Mouse (Mus musculus) natural killer cell, adult 2 months (primary cell): ENCODE measurements around the gene Arvcf.

Experiments used
- DNase-seq, 2 experiments: peaks; one replicate each; pipeline ENCODE4 v3.0.0; 2022; ENCODE audit warnings: low spot score in 2 of 2

Arvcf gene

DNA sequence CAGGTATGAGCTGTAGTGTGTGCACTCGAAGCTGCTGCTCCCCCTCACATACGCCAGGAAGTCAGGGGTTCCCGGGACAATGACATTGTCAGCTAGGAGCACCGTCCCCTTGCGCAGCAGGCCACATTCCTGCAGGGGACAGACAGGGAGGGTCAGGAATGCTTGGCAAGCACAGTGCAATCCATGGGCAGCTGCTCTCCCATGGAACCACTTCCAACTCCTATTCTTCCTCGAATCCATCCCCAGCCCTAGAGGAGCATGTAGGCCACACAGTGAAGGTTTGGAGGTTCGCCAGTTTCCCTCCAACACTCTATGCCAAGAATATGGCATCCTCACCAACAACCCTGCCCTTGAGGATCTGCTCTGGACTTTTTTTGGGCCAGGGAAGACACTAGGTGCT is 59.9 kb downstream of the Arvcf start:
- no peak for DNase-seq

DNA sequence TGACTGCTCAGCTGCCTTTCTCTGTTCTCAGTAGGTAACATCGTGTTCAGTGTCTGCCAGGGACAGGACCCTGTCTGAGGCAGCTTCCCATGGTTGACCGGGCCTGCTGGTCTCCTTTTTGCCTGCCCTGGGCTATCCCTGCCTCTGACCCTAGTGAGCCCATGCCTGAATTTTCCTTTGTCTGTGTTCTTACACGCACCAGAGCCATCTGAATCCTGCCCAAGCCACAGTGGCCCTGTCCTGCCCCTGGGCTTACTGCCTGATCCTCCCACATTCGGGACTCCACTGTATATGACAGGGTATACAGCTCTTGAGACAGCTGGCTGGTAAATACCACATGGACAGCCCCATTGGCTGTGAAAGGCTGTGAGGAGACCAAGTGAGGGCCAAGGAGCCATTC is 61.8 kb downstream of the Arvcf start:
- DNase-seq: no peak

DNA sequence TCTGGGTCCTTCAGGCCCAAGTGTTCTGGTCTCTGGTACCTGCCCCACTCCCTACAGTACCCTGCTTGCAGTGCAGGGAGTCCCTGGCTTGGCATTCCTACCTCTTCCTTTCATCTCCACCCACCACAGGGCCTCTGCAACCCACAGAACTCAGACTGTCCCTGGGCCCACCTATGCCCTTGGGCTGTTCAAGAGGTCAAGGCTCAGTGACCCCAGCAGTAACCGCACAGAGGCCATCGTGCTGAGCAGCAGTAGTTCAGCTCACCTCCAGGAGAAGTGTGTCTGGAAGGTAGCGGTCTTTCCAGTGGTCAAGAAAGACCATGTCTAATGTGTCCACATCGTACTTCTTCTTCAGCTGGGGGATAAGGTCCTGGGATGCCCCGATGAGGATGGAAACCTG is 62.4 kb downstream of the Arvcf start:
- DNase-seq: no peak

DNA sequence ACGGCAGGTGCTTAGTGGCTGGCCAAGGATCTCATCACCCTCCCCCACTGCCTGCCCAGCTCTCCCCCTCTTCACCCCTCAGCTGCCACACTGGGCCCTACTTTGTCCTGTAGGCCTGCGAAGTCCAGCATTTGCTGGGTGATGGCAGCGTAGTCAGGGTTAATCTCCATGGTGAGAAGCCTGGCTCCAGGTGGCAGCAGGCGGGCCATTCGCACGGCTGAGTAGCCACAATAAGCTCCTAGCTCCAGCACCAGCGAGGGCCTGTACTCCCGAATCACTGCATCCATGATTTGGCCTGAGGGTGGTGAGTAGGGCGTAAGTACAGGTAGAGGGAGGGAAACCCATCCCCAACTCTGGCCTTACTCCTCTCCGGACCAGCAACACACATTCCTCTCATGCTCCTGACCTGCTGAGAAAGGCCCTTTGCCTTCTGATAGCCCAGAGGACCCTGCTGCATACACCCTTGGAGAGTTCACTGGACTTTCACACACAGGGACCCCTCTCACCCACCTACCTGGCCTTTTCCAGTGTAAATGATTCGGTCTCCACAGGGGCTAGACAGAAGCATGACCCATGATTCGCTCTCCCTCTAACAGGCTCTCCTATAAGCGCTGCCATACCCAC is 63.2 kb downstream of the Arvcf start:
- no peak for DNase-seq

DNA sequence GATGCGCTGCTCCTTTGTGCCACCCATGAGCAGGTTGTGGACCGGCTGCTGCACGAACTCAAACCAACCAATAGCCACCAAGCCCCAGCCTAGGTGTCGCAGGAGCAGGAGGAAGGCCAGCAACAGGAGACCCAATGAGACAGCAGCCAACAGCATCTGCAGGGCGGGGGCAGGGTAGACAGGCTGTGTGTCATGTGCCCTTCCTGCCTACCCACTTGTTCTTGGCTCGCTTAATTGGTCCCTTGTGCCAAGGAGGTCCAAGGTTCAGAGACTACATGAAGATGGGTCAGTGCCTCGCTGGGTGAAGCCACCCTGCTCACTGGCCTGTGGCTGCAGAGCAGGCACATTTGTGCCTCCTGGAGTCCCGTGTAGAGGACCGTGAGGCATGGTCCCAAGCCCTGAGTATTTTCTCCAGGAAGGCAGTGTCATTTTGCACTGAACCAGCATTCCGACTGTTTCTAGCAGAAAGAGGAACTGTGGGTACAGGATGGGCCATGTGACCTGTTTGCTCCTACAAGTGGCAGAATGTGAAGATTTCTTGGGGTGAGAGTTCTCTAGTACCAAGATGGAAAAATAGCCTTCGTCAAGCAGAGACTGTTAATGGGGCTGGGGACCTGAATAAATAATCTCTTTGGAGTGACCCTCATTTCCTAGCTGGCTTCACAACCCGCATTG is 64.0 kb downstream of the Arvcf start:
- DNase-seq: no peak

DNA sequence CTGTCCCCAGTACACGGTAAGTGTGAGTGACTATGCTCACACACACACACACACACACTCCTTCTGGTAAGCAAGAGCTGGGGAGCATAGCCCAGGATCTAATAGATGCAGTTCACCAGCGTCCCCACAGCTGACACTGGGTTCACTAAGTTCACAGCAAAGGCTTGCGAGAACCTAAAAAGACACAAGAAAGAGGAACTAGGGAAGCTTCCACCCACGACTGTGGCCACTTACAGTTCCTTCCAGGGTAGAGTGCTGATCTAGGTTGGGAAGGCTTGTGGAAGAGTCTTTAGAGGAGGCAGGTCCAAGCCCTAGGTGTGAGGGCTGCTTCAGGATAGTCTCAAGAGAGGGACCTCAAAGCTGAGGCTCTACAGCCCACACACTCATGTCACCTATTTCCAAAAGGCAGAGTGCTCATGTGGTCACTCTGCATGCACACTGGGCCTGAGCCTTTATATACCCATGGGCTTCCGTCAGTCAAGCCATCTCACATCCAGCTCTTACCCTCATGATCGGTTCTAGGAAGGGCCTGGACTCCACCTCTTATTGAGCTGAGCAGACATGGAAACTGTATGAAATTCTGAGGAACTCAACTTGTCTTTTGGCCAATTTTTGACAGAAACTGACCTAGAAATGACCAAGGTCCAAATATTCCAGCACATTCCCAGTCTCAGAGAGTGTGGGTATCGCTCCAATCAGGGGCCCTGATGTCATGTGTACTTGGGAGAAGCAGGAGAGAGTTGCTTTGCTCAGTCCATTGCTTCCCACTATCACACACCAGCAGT is 65.2 kb downstream of the Arvcf start:
- DNase-seq: peak in 1 of 2 experiments; percentile 20

DNA sequence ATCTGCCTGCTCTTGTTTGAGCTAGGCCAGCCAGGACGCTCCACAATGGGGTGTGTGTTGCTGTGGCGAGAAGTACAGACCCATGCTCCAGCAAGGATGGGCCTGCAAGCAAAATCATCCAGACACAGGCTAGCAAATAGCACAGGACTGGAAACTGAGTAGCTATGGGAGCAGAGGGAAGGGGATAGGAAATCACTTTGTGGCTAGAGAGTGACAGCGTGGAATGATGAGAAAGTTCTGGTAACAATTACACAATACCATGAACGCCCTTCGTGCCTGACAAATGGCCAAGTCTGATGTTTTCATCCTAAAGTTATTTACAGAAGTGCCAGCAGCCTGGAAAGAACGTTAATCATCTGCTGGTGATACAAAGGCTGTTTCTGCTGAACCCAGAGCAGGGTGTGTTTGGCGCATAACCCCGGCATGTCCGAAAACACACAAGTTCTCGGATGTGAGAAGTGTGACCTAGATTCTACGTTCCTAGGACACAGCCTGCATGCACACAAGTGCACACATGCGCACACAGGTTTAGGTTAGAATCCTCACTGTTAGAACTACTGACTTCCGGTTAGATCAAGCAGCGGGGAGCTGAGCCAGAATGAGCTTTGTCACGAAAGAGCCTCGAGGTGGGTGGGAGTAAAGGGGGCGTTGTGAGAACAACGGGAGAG is 68.2 kb downstream of the Arvcf start:
- DNase-seq: no peak

DNA sequence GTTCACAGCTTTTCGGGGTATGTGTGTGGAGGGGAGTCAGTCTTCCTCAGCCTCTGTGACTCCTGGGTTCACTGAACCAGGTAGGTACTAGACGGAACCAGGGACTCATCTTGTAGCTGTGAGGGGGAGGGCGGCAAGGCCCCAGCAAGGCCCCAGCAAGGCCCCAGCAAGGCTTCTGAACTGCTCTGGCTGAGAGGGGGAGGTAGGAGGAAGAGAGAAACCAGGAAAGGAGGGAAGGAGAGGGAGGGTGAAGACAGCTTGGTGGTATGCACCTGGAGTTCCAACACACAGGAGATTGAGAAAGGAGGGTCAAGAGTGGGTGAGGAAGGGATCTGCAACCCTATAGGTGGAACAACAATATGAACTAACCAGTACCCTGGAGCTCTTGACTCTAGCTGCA is 68.9 kb downstream of the Arvcf start:
- no peak for DNase-seq

DNA sequence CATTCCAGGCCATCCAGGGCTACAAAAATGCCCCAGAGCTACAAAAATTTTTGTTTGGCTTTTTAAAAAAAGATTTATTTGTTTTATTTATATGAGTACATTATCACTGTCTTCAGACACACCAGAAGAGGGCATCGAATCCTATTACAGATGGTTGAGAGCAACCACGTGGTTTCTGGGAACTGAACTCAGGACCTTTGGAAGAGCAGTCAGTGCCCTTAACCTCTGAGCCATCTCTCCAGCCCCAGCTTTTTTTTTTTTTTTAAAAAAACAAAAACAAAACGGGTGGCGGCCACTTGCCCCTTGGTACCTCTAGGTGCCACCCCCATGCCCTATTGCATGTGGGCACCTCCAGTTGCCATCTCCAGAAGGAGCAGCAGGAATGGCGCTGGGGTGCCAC is 69.5 kb downstream of the Arvcf start:
- no peak for DNase-seq

DNA sequence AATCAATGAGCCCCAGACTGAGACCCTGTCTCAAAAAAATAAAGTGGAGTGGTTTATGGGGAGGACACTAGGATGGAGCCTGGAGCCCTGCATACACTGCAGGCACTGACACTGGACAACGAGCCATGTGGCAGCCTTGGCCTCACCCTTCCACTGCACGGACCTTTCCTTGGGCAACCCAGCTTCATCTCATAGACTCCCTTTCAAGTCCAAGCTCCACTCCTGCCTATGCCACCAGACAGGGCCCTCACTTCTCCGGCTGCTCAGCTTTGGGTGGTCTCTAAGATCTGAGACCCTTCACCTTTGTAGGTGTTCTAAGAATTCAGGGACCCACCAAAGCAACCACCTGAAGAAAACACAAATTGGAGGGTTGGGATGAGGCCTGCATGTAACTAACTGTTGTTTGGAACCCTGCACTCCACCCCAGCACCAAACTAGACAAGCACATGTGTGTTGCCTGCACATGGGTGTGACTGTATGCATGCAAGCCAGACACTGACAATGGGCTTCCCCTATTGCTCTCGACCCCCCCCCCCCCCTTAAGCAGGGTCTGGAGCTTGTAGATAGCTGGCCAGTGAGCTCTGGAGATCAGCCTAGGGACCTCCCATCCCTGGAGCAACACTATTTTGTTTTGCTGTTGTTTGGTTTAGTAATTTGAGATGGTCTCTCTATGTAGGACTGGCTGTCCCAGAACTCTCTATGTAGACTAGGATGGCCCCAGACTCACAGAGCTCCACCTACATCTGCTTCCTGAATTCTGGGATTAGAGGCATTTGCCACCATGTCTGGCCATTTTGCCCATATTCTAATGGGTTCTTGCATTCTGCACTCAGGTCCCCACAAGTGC is 71.0 kb downstream of the Arvcf start:
- no peak for DNase-seq

DNA sequence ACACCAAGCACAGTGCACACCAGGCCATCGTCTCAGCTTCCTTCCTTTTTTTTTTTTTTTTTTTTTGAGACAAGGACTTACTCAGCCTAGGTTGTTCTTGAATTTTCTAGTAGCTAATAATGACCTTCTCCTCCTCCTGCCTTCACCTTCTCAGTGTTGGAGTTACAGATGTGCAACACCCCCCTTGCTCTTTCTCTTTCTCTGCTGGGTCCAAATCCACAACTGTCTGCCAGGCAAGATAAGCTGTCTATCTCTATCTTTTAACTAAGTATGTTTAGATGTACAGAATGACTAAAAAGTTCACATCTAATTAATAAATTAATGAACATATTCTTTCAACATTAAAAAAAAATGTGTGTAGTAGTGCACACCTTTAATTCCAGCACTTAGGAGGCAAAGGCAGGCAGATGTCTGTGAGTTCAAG is 71.6 kb downstream of the Arvcf start:
- no peak for DNase-seq

DNA sequence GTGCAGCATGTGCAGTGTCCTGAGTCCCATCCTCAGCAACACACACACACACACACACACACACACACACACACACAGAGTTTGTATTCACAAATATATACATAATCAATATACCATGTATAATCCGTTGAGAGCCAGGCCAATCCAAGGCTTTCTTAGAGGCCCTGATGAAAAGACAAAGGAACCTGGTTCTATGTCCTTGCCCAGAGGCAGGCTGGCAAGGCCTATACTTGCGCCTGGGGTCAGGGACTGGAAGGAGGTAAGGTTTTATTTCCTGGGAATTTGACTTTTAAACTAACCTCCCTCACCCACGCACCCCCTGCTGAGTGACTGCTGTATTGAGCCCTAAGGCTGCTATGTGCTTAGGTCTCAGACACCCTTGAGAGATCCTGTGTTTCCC is 72.6 kb downstream of the Arvcf start:
- no peak for DNase-seq

DNA sequence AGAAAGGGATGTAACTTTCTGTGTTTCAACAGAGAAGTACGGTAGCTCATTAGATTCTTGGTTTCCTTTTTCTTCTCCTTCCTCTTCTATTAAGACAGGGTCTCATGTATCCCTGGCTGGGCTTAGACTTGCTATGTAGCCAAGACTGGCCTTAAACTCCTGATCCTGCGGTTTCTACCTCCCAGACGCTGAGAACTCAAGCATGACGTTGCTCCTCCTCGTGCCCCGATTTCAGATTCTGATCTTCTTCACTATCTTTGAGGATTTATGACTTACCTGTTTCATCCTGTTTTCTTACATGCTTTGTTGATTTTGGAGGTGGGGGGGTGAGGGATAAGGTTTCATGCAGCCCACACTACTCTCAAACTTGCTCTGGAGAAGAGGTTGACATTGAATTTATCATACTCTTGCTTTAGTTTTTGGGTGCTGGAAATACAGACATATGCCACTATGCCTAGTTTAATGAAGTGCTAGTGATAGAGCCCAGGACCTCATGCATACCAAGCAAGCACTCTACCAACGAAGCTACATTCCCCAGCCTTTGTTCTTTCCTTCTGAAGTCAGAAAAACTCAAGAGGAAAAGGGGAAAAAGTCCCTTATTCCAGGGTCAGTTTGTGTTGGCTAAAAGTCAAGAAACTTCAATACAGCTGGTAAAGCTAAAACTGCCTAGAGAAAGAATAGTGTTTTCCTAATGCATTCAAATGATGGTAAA is 75.4 kb downstream of the Arvcf start:
- DNase-seq: no peak

DNA sequence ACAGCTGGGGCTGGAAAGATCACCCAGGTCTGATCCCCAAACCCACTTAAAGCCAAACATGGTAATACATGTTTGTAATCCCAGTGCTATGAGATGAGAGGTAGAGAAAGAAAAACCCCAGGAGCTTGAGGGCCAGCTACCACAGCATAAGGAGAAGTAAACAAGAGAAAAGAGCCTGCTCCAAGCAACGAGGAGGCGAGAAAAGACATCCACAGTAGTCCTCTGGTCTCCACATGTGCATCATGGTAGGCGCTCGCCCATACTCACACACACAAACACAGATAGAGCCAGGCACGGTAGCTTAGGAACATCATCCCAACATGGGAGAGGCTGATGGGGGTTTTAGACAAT is 75.9 kb downstream of the Arvcf start:
- no peak for DNase-seq

DNA sequence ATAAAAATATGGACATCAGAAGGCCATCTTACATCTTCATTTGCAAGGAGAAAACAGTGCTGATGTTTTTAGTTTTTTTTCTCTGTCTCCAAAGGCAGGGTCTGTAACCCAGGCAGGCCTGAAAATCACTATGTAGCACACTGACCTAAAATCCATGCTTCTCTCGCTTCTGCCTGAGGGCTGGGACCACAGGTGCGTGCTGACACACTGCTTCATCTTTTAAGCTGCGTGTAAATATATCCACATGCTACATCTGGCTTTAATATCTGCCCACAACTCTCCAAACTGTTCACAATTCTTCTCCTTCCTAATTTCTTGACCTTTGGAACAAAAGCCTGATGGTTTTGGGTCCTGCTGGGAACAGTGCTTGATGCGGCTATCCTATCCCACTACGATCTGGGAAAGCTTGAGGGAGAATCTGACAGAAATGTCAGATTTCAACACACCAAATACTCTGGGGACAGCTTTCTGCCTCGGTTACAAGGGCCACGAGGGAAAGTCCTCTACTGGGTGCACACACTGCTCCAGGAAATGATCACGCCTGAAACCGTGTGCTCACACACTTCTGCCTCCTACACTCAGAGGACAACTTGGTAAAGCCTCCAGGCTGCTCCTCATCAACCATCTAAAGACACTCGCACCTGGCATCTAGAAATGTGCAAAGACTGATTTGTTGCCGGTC is 76.5 kb downstream of the Arvcf start:
- no peak for DNase-seq

DNA sequence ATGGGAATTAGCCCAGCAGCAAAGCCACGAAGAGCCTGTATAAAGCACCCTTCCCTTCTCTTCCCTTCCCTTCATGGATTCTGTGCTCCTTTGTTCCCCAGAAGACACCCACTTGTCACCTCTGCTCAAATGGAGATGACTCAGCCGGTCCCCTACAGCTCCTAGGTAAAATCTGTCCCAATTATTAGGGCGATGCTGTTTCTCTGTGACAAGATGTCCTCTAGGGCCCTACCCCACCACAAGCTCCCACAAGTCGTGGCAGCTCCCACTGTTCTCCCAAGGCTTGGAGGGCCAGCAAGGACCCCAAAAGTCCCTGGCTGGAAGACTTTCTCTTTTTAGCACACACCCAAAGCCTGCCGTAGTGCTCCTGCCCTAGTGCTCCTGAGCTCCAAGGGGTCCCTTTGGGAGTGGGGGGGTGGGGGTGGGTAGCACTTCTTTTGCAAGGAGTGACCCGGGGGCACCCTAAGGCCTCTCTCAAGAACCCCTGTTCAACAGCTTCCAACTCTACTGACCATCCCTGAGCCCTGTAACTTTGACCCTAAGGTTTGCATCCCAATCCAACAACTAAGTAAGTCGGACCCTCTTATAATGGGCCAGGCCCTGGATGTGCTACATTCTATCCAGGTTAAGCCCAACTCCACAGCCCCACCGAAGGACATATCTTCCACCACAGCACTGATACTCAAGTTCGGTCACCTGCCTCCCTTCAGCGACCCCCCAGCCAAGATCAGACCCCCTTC is 77.7 kb downstream of the Arvcf start:
- no peak for DNase-seq

DNA sequence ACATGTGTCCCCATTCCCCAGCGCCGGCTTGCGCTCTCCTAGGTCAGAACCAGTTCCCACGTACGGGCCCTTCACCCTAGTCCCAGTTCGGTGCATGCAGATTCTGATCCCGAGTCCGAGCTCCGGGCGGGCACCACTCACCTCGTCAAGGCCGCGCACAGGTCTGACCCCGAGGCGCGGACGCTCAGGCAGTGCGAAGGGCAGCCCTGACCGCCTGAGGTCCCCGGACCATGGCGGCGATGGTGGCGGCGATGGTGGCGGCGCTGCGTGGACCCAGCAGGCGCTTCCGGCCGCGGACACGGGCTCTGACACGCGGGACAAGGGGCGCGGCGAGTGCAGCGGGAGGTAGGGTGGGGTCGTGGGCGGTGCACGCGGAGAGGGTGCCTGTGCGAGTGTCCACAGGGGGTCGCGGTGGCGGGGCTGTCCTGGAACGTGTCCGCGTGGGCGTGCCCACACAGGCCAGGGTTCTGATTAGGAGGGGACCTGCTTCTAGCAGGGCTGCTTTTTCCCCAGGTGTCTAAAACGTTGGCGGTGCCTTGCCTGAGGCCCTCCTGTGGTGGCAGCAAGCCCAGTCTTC is 78.3 kb downstream of the Arvcf start, which contains the start of gene Txnrd2:
Gene Txnrd2, plus strand, starts transcription at position 170 of the 577 bp plus-strand sequence.
- peak; percentile 74 for DNase-seq

DNA sequence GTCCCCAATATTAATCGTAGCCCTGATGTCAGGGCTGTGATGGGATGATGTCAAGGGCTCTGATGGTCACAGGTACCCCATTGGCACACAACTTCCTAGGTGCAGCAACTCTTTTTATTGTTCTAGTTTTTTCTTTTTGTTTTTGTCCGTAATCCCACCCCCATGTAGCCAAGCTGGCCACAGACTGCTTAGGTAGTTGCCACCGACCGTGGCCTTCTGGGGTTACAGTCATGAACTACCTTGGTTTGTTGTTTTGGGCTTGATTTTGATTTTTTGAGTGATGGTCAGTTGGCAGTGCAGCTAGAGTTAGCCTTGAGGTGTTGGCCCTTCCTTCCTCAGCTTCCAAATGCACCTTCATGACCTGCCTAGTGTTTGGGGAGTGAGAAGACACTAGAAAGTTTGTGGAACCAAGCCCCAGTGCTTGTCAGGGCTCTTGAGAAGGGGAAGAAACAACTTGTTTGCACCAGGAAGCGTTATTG is 78.9 kb downstream of the Arvcf start, which contains the start of gene Comt:
Gene Comt, minus strand, starts transcription at position 51 of the 479 bp plus-strand sequence.
- DNase-seq: no peak

DNA sequence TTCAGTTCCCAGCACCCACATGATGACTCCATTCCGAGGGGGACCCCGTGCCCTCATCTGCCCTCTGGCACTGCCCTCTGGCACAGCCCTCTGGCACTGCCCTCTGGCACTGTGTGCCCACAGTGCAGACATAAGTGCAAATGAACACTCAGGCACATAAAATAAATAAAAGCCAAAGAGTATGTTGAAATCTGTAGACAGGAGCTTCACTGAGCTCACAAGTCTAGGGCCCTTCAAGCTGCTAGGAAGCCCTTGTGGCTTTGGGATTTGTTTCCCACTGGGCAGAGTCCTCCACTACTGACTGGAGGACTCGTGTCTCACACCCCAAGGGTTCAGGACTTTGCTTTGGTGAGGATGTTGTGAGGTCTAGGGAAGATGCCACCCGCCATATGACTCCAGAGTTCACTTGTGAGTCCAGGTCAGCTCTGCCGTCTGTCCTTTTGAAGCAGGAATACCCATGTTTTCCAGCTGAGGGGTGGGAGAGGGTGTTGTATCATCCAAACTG is 80.1 kb downstream of the Arvcf start:
- DNase-seq: no peak
